Mouse (Mus musculus) MEL-GATA-1-ER (cell line): Measurements from ENCODE around the gene Panx2.

ENCODE experiments used
- DNase-seq: peaks from one replicate; pipeline ENCODE4 v3.0.0-alpha.2; 2012; ENCODE audit warnings: low read depth; ENCODE audit errors: extremely low read depth

The Panx2 gene

DNA sequence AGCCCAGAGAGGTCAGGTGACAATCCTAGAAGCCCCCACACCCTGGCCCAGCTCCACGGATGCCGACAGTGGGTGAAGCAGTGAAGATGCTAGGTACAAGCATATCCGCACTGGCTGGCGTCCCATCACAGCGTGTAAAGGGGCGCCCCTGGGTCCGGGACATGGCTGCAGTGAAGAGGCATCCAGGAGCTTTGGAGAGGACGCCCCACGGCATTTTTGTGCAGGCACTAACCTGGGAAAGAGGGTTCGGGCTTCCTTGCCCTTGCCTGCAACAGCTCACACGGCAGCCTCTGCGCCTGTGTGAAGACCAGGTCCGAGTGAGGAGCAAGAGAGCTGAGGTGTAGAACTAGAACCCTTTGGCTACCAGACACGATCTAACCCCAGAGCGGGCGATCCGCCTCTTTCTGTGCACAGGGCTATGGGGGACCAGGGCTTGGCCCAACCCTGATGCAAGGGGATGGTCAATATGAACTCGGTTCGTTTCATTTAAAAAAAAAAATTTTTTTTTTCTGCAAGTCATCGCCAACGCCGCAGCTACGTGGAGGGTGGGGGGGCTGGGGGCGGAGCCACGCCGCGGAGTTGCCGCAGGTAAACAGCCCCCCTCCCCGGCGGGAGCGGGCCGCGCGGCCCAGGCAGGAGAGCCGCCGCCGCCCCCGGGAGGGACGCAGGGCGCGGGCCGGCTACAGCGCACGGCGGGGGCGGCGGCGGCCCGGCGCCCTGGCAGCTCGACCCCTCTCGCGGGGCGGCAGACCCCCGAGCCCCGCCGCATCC lies at the start of gene Panx2:
Gene Panx2, plus strand, starts transcription at position 574 of the 771 bp plus-strand sequence.
- no peak for DNase-seq

DNA sequence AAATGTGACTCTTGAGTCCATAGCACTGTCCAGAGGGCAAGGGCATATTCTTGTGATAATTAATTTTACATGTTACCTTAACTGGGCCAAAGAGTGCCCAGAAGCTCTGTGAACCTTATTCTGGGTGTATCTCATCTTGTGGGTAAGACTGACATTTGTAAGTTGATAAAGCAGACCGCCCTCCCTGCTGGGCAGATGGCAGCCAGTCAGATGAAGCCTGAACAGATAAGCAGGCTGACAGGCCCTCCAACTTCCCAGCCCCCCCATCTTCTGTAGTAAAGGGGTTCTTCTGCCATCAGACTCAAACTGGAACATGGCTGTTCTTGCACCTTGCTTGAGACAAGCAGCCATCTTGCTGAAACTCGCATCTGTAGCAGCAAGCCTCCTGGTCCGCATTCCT lies 42.8 kb upstream of the Panx2 start:
- DNase-seq, result no peak

DNA sequence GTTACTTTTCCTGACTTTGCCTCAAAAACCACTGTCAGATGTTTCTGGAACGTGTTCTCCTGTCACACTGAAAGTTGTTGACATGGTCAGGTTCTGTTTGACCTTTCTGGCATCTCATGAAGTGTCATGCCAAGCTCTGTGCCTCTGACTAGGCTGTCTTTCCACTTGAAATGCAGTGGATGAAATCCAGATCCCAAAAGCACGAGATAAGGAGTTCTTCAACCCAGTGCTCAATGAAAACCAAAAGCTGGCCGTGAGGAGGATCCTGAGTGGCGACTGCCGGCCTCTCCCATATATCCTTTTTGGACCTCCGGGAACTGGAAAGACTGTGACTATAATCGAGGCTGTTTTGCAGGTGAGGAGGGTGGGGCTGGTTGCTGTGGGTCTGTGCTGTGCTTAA lies 39.4 kb upstream of the Panx2 start:
- DNase-seq, result no peak

DNA sequence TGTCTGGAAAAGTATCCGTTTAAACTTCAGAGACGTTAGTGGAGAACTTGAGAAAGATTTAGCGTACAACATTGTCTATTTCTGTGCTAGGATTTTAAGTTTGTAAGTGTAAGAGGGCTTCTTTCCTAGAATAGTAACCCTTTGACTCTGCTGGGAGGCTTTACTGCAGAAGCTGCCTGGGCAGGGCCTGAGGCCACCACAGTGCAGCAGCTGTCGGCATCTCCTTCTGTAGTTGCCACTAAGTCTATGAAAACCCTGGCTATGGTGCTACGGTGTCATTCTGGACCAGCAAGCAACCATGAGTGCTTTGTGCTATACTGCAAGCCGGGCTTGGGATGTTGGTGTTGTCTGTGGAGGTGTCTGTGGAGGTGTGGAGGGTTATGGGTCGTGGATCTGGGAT lies 39.0 kb upstream of the Panx2 start:
- DNase-seq, result no peak

DNA sequence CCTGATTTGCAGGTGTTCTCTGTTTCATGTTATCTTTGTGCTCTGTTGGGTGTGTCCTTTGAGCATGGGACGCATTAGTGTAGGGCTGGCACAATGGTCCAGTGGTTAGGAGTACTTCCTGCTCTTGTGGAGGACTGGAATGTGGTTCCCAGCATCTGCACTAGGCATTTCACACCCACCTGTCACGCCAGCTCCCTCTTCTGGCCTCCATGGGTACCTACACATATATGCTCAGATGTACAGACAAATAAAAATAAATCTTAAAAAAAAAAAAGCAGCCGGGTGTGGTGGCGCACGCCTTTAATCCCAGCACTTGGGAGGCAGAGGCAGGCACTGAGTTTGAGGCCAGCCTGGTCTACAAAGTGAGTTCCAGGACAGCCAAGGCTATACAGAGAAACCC lies 15.2 kb upstream of the Panx2 start:
- no peak for DNase-seq

DNA sequence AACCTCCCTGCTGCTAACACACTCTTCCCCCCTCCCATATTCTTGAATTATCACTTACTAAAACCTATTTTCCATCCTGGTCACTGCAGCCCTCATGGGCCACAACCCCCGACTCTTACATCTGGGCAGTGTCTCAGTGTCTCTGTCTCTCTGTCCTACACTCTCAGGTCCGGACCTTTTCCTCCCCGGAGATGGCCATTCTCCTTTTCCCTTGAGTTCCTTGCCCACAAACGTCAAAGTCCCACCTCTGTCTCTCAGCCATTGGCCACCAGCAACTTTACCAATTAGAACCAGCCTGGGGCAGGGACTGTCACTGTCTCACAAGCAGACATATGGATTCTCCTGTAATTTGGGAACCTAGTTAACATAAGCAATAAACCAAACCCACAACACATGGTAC lies 13.2 kb upstream of the Panx2 start:
- no peak for DNase-seq

DNA sequence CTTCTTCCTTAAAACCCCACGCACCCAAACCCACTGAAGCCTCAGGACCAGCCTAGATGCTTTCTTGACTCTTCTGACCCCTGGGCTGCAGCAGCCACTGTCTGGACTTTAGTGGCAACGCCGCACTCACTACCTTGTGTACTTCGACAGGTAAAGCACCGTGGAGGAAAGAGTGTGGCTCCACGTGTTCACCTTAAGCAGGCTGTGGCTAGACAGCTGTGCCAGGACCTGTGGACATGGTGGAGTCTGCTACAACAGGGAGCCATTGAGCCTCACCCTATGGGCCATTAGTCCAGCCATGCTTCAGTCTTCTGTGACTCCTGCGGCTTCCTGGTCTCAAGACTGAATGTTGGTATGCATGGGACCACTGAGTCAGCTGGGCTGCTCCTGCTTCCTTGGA lies 4.9 kb upstream of the Panx2 start:
- DNase-seq, result no peak

DNA sequence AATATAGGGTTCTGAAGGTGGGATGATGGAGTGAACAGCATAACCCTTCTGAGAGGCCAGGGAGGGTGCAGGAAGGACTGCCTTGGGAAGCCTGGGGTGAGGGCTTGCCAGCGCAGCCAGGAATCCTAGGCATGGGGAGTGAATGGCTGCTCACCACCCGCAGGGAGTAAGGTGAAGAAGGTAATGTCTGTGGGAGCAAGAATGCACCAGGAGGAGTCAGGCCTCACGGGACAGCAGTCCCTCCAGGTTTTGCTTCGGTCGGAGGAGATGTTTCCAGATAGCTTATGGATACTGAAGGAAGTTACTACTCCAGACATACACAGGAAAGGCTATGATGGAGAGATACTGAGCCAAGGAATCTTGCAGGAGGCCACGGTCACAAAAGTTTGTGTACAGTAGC lies 798 bp upstream of the Panx2 start:
- no peak for DNase-seq

DNA sequence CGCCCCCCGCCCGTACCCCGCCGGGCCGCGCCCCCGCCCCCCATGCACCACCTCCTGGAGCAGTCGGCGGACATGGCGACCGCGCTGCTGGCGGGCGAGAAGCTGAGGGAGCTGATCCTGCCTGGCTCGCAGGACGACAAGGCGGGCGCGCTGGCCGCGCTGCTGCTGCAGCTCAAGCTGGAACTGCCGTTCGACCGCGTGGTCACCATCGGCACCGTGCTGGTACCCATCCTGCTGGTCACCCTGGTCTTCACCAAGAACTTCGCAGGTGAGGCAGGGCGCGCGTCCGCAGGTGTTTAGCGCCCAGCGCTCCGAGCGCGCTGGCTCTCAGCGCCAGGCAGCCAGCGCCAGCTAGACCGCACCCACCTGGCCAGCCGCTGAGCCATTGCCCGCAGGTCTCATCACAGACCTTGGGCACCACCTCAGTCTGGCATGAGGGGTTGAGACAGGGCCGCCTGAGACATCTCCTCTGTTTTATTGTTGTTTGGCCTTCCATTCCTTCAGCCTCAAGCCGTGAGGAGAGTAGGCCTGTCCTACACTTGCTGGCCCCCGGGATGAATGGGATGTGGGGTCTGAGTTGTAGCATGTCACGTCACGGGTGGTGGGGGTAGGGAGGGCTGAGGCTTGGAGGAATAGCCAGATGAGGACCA lies 623 bp downstream of the Panx2 start:
- DNase-seq, result no peak

DNA sequence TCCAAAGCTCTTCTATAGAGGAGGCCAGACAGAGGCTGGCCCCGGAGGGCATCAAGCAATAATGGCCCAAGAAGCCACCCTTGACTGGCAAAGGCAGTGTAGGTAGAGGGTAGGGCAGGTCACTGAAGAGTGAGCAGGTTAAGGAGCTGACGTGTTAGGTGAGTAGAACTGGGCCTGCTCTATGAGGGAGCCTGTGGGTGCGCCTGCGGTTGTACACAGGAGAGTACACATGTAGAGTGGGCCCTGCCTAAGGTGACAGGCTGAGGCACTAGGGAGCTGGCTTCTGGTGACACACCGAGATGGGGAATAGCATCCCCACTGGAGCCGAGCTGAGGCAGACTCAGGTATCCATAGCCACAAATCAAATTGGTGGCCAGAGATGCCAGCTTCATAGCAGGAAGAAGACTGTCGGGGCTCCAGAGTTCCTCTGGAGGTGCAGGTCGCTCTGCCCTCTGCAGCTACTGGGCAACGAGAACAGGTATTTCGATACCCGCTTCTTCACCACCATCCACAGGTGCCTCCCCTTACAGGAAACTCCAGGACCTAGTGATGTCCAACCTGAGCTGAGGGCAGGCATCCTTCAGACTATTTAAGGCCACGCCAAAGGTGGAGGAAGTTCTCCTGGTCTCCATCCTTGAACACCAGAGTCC lies 1.4 kb downstream of the Panx2 start:
- DNase-seq, result no peak

DNA sequence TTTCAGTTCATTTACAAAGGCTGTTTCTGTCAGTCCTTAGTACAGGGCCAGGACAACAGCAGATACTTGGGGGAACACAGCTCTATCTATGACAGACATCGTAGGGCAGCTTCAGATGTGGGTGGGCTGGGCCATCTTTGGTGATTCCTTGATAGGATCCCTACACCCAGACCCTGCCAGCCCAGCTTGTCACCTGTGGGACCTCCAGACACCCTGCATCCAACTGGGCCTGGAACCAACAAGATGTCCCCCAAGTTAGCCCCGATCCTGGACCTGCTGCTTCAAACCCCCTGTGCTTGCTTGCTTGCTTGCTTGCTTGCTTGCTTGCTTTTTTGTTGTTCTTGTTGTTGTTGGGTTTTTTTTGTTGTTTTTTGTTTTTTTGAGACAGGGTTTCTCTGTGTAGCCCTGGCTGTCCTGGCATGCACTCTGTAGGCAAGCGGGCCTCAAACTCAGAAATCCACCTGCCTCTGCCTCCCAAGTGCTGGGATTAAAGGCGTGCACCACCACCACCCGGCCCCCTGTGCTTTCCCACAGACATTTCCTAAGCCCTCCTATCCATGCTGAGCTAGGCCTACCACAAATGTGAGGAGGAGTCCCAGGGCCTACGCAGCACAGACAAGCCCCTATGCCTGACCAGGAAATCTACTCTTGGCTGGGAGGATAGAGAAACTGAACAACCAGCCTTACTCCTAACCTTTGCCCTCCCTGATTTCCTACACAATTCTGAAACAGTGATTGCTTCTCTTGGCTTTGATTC lies 2.4 kb downstream of the Panx2 start:
- DNase-seq, result no peak

DNA sequence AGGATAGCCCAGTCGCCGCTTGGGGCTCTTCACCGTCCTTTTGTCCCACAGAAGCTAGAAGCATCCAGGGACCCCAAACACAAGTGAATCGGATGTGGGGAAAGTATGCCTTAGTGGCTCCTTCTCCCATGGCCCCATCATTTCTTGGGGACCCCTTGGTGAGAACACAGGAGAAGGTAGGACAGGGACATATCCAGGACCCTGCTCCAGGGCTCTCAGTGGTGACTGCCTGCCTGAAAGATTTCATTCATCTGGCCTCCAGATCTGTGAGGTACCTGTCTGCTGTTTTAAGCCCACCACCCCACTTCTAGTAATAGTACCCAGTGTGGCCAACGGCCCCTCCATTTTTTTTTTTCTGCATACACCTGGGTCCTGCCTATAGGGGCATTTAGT lies 3.0 kb downstream of the Panx2 start:
- DNase-seq, result no peak

DNA sequence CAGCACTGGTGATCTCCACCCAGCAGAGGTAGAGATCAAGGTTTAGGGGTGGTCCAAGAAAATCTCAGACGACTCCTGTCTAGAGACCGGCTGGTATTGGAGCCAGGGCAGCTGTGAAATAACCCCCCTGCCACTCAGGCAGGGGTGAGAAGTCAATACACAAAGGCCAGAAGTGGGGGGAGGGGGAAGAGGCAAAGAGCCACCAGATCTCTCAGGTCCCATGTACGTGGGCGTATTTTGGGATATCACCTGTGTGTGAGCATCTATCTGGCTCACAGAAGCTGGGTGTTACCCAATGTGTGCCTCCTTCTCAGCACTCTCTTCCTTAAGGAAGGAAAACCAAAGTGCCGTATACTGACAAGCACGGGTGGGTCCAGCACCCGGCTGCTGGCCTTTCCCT lies 3.5 kb downstream of the Panx2 start:
- no peak for DNase-seq

DNA sequence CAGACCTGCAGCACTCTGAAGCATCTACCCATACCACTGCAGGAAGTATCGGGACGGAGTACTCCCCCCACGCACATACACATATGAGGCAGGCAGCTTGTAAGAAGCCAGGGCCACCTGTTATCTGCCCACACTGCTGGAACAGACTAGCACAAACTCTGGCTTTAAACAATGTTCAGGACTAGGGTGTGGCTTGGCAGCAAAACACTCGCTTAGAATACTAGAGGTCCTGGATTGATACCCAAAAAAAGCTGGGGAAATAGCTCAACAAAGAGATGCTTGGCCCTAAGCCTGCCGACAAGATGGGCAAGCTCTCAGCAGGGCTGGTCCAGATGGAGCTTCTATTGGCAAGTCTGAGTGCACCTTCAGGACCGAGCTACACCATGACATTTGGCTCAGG lies 4.0 kb downstream of the Panx2 start:
- no peak for DNase-seq

DNA sequence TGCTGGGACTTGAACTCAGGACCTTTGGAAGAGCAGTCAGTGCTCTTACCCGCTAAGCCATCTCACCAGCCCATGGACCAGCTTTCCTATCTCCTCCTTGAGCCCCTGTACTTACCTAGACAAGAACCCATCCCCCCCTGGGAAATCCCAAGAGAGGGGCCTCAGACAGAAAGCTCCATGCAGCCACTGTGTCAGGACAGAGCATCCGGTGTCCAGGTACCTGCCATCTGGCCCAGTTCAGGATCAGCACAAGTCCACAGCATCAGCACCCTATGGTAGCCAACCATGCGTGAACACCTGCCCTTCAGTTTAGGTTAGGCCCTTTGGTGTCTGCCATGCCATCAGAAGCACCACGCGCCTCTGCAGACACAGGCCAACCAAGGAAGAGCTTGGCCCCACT lies 5.4 kb downstream of the Panx2 start:
- DNase-seq, result no peak

DNA sequence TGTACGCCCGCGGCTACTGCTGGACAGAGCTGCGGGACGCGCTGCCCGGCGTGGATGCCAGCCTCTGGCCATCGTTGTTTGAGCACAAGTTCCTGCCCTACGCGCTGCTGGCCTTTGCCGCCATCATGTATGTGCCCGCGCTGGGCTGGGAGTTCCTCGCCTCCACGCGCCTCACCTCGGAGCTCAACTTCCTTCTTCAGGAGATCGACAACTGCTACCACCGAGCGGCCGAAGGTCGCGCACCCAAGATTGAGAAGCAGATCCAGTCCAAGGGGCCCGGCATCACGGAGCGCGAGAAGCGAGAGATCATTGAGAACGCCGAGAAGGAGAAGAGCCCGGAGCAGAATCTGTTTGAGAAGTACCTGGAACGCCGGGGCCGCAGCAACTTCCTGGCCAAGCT lies 8.1 kb downstream of the Panx2 start:
- DNase-seq, result no peak

DNA sequence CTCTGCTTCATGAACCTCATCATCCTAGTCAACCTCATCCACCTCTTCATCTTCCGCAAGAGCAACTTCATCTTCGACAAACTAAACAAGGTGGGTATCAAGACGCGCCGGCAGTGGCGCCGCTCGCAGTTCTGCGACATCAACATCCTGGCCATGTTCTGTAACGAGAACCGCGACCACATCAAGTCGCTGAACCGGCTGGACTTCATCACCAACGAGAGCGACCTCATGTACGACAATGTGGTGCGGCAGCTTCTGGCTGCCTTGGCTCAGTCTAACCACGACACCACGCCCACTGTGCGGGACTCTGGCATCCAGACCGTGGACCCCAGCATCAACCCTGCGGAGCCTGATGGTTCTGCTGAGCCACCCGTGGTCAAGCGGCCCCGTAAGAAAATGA lies 8.7 kb downstream of the Panx2 start:
- no peak for DNase-seq

DNA sequence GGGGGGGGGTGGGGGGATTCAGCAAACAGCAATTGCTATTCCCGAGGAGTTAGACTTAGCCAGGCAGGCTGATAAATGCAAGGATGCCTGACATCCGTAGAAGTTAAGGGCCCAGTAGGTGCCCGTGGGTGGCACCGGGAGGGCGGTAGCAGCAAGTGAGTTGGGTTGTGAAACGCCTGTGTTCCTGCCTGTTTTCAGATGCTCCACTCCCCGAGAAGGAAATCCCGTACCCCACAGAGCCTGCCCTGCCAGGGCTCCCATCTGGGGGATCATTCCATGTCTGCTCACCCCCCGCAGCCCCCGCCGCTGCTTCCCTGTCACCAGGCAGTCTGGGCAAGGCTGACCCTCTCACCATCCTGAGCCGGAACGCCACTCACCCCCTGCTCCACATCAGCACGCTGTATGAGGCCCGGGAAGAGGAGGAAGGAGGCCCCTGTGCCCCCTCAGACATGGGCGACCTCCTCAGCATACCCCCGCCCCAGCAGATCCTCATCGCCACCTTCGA lies 9.9 kb downstream of the Panx2 start:
- no peak for DNase-seq

DNA sequence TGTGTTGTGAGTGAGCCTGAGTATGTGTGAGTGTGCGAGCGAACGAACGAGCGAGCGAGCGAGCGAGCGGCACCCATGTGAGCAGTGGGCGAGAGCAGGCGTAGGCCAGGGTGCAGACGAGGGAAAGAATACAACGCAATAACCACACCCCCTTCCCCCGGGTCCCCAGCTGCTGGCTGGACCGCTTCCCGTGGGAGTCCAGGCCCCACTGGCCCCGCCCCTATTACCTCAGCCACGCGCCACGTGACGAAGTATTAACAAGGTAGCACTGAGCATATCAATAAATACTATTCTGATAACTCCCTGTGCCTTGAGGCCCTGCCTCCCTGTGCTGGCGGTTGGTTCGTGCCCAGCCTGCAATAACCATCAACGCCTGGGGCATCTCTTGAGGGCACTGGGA lies 11.1 kb downstream of the Panx2 start:
- DNase-seq, result no peak

DNA sequence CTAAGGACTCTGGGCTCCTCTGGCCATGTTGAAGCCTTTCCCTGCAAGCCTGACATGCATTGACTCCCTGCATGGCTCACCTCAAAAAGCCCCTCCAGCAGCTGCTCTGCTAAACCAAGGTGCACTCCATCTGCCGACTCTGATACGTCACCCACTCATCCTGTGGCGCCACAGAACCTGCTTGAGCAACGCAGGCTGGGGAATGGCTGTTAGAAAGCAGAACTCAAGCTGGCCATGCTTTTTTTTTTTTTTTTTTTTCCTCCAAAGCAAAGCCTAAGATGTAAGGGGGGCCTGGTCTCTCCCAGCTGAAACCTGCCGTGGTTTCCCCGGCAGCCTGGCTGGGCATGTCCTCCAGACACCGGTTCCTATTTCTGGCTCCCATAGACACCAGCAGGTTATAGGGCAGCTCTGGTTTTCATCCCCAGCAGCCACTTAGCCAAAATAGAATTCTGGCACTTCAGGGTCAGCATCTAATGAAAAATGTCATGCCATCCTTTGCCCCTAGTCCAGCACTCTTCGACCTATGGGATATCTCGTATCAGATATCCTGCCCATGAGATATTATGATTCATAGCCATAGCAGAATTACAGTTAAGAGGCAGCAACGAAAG lies 14.6 kb downstream of the Panx2 start:
- DNase-seq, result no peak
